Mouse (Mus musculus): ENCODE results near the gene Twf1. TPM values are rescaled to one million over a fixed set of nuclear protein-coding genes. Genes with fewer than 3 reads are reported as not detected.

The Twf1 gene
- polyA plus RNA-seq, 1 experiment = 59.0 TPM

- DNase-seq (ENCODE audit: low read depth, low spot score) = no peak
- 76% methylated on average over 3 of the region's 3 CpGs for WGBS
These were observed 59.2 kb downstream of the Twf1 start for GRCm38 (mm10) chr15:94530519-94530918.

Other genes starting within 250 kb of the Twf1 start
- gene Adamts20, start 124.5 kb downstream of the Twf1 start, polyA plus RNA-seq (2012; rRNA removed) = 0.02 and 0.08 TPM in 2 replicates
- 2.8 and 2.9 TPM in 2 replicates for gene Pus7l, start 46.3 kb downstream of the Twf1 start, polyA plus RNA-seq (2012; rRNA removed)
- 16.9 and 24.4 TPM in 2 replicates for gene Irak4, start 46.2 kb downstream of the Twf1 start, polyA plus RNA-seq (2012; rRNA removed)
- 16.0 and 18.7 TPM in 2 replicates for gene Tmem117, start 39.3 kb upstream of the Twf1 start, polyA plus RNA-seq (2012; rRNA removed)

Measured in large intestine, adult 2 months (tissue).